30 mouse cellular contexts compared by ENCODE assay signal in genomic region chr15:10413656-10414055, GRCm38 (mm10). TPM values are rescaled to one million over a fixed set of nuclear protein-coding genes. Genes with fewer than 3 reads are reported as not detected.
"Had no signal": no experiment of that assay in that cellular context is flagged by ENCODE, and none has a peak within 500 bp of the region (broad histone marks: within the 10 kb centered on the region; RNA-seq: fewer than 3 reads in every experiment).

No protein-coding gene starts in this region.

- H3K4me1 ChIP-seq: limb, embryonic 10.5 days; limb, embryonic 13.5 days; liver, embryonic 12.5 days; liver, embryonic 15.5 days; lung, embryonic 15.5 days; megakaryocyte, embryonic 14.5 days; midbrain, embryonic 10.5 days; midbrain, embryonic 13.5 days; neural tube, embryonic 13.5 days had no signal

- H3K36me3 ChIP-seq: limb, embryonic 10.5 days; limb, embryonic 13.5 days; liver, embryonic 12.5 days; liver, embryonic 15.5 days; lung, embryonic 15.5 days; midbrain, embryonic 10.5 days; midbrain, embryonic 13.5 days; neural tube, embryonic 13.5 days had no signal

- H3K9ac ChIP-seq: limb, embryonic 13.5 days; liver, embryonic 12.5 days; liver, embryonic 15.5 days; lung, embryonic 15.5 days; midbrain, embryonic 13.5 days; neural tube, embryonic 13.5 days had no signal

- H3K9me3 ChIP-seq: limb, embryonic 10.5 days; limb, embryonic 13.5 days; liver, embryonic 12.5 days; liver, embryonic 15.5 days; lung, embryonic 15.5 days; megakaryocyte, embryonic 14.5 days; midbrain, embryonic 10.5 days; midbrain, embryonic 13.5 days; neural tube, embryonic 13.5 days had no signal

- H3K27ac ChIP-seq: limb, embryonic 10.5 days; limb, embryonic 13.5 days; liver, embryonic 12.5 days; liver, embryonic 15.5 days; lung, embryonic 15.5 days; midbrain, embryonic 10.5 days; midbrain, embryonic 13.5 days; neural tube, embryonic 13.5 days had no signal

- H3K4me3 ChIP-seq: limb, embryonic 10.5 days; limb, embryonic 13.5 days; liver, embryonic 12.5 days; liver, embryonic 15.5 days; lung, embryonic 15.5 days; megakaryocyte, embryonic 14.5 days; midbrain, embryonic 10.5 days; midbrain, embryonic 13.5 days; myocyte; neural tube, embryonic 13.5 days had no signal

- DNase-seq: kidney, adult 18-20 months; kidney, adult 9 months; kidney, postnatal 14 days; kidney, postnatal 4 days; liver; lung, adult 18-20 months; lung, postnatal 10 days; lung, postnatal 36 days; right cerebral cortex, postnatal 25 days; thymus, adult 2 months; thymus, postnatal 14 days; thymus, postnatal 4 days had no signal

- H3K4me2 ChIP-seq: limb, embryonic 13.5 days; liver, embryonic 12.5 days; liver, embryonic 15.5 days; lung, embryonic 15.5 days; midbrain, embryonic 13.5 days; neural tube, embryonic 13.5 days had no signal

- ATAC-seq: liver, embryonic 12.5 days; midbrain, embryonic 13.5 days; midbrain, embryonic 16.5 days had no signal

- H3K27me3 ChIP-seq: limb, embryonic 13.5 days; liver, embryonic 12.5 days; liver, embryonic 15.5 days; lung, embryonic 15.5 days; megakaryocyte, embryonic 14.5 days; midbrain, embryonic 13.5 days; neural tube, embryonic 13.5 days had no signal

RNA-seq across cellular contexts. Expression of gene Agxt2, which starts 55.3 kb away (rescaled TPM):
- total RNA-seq: layer of hippocampus, adult 18-20 months; layer of hippocampus, postnatal 14 days; left cerebral cortex, adult 8-10 months; left cerebral cortex, postnatal 14 days; monocyte, adult 5-6 weeks; neutrophil, adult 5-6 weeks had no signal
- polyA plus RNA-seq: limb, embryonic 10.5 days; limb, embryonic 13.5 days; lung, embryonic 15.5 days; midbrain, embryonic 10.5 days; midbrain, embryonic 13.5 days; midbrain, embryonic 16.5 days; myocyte; neural tube, embryonic 13.5 days; spleen, adult 2 months; thymus, adult 2 months had no signal
